In the genomic region with DNA sequence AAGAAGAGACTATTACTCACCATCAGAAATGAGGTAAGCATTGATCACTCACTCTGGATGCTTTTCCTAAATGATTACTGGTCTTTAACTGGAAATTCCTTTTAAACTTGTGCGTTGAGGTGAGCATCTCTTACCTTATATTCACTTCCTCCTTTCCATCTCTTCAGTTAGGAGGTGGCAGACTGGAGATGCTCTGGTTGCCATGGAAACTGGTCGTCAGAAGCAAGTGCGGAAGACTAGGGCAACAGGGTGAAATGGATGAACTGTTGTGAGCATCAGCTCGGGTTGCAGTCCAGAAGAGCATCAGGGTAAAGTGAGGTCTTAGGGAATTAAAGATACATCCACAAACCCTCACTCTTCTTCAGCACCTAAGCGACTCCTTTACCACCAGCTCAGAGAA, we compare ENCODE assay signal across 20 mouse cellular contexts.
"Had no signal": no experiment of that assay in that cellular context is flagged by ENCODE, and none has a peak within 500 bp of the region (broad histone marks: within the 10 kb centered on the region; RNA-seq: fewer than 3 reads in every experiment).

No protein-coding gene starts in this region.

- H3K27ac ChIP-seq: kidney, embryonic 15.5 days; limb, embryonic 12.5 days; limb, embryonic 15.5 days; liver, embryonic 14.5 days; macrophage; midbrain, embryonic 13.5 days; neural tube, embryonic 13.5 days had no signal

- H3K27me3 ChIP-seq: kidney, embryonic 15.5 days; limb, embryonic 12.5 days; limb, embryonic 15.5 days; midbrain, embryonic 13.5 days; neural tube, embryonic 13.5 days had no signal

- H3K4me2 ChIP-seq: kidney, embryonic 15.5 days; limb, embryonic 12.5 days; limb, embryonic 15.5 days; liver, embryonic 11.5 days; lung, embryonic 14.5 days; midbrain, embryonic 13.5 days; neural tube, embryonic 13.5 days had no signal

- H3K36me3 ChIP-seq: kidney, embryonic 15.5 days; limb, embryonic 12.5 days; limb, embryonic 15.5 days; midbrain, embryonic 13.5 days; neural tube, embryonic 13.5 days had no signal

- H3K9me3 ChIP-seq: kidney, embryonic 15.5 days; limb, embryonic 12.5 days; limb, embryonic 15.5 days; midbrain, embryonic 13.5 days; neural tube, embryonic 13.5 days had no signal

- DNase-seq: kidney, adult 8-10 months; kidney, postnatal 10 days; kidney, postnatal 36 days; left cerebral cortex, postnatal 4 days; liver, postnatal 0 days; lung, embryonic 14.5 days; retina, postnatal 1 day; right cerebral cortex, postnatal 25 days; thymus, adult 18-20 months; thymus, postnatal 36 days had no signal

- H3K4me1 ChIP-seq: kidney, embryonic 15.5 days; limb, embryonic 12.5 days; limb, embryonic 15.5 days; midbrain, embryonic 13.5 days; neural tube, embryonic 13.5 days had no signal

- ATAC-seq: liver, postnatal 0 days; lung, postnatal 0 days; midbrain, embryonic 13.5 days had no signal

- H3K9ac ChIP-seq: kidney, embryonic 15.5 days; limb, embryonic 12.5 days; limb, embryonic 15.5 days; liver, embryonic 14.5 days; liver, postnatal 0 days; lung, embryonic 14.5 days; midbrain, embryonic 13.5 days; neural tube, embryonic 13.5 days had no signal

- H3K4me3 ChIP-seq: kidney, embryonic 15.5 days; limb, embryonic 12.5 days; limb, embryonic 15.5 days; midbrain, embryonic 13.5 days; myocyte; neural tube, embryonic 13.5 days had no signal
